Mouse (Mus musculus) liver, postnatal 0 days (tissue): ENCODE results near the gene Ccdc9b.

Experiments
- CTCF ChIP-seq: sonication (generic); IDR thresholded peaks from 2 replicates; pipeline ENCODE4 v1.5.1; 2016; ENCODE audit warnings: antibody characterized with exemption, low read depth
- EP300 ChIP-seq: IDR thresholded peaks from 2 replicates; pipeline ENCODE4 v1.6.1; 2016; ENCODE audit warnings: antibody characterized with exemption, low read depth, mild to moderate bottlenecking

DNA sequence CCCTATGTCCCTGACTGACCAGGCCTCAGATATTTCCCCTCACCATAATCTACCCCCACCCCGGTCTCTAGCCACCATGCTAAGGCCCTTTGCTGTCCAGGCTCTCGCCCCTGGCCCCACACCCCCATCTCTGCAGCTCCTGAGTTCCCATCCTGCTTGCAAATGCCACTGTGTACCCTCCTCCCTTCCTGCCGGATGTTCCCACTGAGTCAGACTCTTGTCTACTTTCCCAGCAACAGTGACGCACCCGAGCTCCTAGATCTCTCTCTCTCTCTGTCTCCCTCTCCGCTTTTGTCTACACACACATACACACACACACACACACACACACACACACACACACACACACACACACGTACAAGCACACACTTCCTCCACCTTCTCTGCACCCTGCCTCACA lies 1.0 kb upstream of the Ccdc9b start:
- TF ChIP-seq CTCF = no peak
- TF ChIP-seq EP300 = no peak
